Mouse (Mus musculus) gastrocnemius, postnatal 25 days (tissue): Measurements from ENCODE around the gene Tfap2a. TPM values are rescaled to one million over a fixed set of nuclear protein-coding genes. Genes with fewer than 3 reads are reported as not detected.
A peak's percentile ranks its signal among the peaks of the same experiment; 100 is the strongest.

Experiments
- DNase-seq: peaks from one replicate; pipeline ENCODE4 v3.0.0; 2022
- total RNA-seq, 2 experiments: library from RNA; stranded (reverse); gene quantifications; 1 replicate in 1 of 2; 2 replicates in 1 of 2; pipeline ENCODE4 v1.2.3; 2021

Tfap2a gene
- total RNA-seq, 2 experiments from 2014 or later, result not detected

DNA sequence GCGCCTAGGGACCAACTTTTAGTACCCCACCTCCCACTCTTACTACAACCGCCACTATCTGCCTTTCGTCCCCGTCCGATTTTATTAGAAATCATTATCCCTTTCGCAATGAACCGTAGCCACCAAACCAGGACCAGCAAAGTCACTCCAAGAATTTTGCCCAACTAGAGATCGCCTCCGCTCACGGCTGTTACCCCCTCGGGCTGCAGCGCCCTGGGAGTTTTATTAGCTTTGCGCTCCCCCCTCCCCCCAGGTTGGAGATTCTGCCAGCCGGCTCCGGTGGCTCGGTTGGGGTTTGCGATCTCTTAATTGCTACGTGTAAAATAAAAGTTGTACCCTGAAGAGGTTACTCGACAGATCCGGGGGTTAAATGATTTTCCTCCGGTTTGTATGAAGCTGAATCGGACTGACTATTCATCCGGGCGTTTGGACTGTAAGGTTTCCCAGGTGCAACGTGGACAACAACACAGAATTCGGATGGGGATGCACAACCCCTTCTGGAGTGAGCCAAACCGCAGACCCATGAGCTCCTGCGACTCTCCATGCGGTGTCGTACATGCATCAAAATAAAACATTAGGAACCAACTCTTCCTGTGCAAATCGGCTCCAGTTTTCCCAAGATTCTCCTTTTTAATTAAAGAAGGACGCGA lies 3.7 kb downstream of the Tfap2a start:
- DNase-seq, result no peak

DNA sequence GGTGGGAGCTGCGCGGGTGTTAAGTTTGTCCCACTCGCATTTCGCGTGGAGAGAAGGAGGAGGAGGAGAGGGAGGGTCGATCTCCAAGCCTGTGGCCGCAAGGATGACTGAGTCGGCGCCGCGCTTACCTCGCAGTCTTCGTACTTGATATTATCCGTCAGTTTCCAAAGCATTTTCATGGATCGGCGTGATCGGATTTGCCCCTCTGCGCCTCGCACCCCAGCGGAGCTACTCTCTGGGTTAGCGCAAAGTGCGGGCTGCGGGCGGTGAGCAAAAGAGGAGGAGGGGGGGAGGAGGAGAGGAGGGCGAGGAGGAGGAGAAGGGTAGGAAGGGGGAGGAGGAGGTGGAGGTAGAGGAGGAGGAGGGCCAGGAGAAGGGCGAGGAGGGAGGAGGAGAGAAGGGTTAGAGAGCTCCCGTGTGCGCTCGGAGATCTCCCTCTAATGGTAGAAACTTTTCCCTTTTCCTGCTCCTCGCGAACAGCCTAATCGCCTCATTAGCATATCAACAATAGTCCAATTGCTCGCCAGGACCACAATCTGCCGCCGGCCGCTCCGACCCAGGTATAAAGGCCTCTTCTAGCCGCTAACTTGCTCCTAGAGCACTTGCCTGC lies 4.5 kb downstream of the Tfap2a start:
- no peak for DNase-seq

DNA sequence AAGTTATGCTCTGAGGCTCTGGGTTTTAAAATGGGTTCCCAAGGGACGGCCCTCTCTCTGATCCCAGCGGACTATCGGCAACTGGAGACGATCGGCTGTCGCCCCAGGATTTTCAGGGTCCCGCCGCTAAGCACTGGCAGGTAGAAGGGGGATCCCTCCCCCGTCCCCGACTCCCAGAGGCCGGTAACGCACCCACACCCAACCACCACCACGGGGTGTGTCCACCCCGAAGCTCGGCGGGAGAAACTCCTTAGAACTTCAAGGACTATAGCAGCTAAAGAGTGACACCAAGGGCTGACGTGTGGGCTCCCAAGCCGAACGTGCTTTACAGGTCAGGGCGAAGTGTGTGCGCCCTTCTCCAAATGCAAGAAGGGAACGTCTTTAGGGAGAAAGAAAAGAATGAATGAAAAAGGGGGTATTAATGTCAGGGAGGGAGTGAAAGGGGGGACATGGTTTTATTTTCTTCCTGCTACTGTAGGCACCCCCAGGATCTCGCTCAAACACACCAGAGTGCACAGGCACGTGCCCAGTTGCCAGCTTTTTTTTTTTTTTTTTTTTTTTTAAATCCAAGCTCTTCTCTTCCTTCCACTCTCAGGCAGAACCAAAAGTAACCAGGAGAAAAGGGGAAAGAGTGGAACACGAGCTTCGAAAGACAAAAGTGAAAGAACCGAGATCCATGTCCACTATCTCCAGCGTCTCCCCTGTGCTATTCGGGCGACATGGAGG lies 5.2 kb downstream of the Tfap2a start:
- no peak for DNase-seq

DNA sequence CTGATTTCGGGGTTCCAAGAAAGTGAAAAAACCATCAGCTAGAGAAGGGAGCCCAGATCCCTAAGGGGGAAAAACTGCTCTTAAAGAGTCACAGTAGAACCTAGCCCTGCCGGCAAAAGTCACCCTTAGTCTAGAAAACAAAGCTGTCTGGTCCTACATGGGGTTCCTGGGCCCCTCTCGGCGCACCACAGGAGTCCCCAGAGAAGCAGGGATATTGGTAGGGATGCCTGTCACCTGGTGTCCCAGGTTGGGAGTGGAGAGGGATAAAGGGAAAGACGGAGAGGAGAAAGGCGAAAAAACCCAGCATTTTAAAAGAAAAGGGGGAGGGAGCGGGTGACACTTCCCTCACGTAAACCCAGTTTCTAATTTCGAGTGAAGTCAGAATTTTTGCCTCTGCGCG lies 6.1 kb downstream of the Tfap2a start:
- DNase-seq, result no peak

DNA sequence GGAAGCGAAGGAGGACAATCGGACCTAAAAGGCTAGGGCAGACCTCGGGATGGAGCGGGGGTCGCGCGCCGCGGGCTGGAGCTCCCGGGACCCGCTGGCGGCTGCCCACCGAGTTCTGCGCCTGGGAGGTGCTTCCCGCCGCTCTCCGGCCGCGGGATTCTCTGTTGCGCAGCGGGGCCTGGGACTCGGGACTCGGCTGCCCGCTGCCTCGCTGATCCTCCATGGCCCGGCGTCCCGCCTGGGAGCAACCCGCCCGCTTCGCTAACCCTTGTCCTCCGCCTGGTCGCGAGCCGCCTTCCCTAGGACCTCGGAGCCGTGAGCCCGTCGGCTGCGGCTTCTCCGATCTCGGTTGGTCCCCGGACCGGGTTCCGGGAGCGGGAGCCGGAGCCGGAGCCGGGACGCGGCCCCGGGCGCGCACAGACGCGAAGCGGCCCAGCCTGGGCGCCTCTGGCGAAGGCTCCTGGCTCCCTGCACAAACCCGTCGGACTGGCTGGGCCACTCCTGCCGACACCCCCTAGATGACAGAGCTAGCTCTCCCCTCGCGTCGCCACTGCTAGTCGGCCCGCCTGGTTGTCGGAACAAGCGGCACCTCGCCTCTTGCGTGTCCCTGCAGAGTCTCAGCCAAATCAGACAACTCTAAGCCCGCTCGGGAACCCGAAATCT lies 6.9 kb downstream of the Tfap2a start:
- DNase-seq, result peak; percentile 30

DNA sequence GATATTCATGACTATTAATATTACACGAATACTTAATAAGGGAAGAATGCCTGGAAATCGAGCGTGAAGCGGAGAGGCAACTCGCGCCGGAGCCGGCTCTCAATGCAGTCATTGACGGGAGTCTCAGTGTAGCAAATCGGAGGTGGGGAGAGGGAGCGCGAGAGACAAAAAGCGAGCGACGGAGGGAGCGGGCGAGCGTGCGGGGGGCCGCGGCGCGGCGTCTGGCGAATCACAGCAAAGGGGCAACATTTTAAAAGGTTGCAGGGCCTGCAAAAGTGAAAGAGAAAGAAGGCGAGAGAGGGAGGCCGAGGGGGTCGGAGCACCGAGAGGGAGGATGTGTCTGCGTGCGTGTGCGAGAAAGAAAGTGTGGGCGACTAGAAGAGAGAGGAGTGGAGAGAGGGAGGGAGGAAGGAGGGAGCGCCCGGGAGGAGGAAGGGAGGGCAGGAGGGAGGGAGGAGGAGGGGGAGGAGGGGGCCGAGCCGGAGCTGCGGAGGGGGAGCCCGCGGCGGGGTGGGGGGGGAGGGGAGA lies 7.5 kb downstream of the Tfap2a start:
- DNase-seq, result no peak

DNA sequence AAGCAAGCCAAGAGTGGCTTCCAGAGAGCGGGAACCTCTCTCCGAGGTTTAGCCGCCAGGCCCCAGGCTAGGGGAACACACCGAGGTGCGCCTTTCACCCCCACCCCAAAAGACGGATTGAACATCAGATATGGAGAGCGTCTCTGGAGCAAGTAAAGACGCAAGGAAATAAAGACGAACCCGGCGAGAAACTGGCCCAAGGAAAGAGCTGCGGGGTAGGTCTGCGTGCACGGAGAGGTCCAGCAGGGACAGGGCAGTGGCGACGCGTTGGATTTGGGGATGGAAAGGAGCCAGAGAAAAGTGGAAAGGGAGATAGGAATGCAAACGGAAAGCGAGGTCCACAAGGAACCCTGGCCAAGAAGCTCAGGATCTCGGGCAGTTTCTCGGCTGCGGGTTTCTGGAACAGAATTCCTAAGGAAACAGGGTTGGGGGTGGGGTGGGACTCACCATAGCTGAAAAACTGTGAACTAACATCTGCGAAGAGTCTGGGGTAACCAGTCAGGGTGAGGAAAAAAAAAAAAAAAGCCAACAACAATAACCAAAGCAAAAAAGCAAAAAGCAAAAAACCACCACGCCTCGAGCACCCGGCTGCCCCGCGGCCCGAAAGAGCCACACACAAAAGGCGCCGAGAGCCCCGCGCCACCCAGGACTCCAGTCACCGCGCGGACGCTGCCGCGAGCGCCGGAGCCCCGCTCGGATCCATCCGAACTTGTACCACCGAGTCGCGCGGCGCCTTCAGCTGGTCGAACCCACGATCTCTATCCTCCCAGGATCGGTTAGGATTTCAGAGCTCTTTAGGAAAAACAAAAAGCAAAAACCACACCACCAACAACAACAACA lies 8.4 kb downstream of the Tfap2a start:
- no peak for DNase-seq

DNA sequence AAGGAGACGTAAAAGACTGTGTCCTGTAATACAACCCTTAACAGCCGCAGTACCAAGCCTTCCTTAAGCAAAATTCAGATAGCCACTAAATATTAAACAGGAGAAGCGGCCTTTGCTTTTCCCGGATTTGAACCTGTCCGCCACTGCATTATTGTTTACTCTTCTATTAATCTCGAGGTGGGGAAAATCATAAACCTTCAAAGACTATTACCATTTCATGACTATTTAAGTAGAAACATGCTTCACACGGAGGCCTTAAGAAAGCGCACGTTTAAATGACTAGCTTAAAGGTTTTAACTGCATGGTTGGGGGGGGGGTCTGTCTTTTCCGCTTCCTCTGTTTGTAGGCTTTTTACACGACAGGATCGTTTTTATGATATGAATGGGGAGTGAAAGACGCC lies 9.1 kb downstream of the Tfap2a start:
- no peak for DNase-seq

DNA sequence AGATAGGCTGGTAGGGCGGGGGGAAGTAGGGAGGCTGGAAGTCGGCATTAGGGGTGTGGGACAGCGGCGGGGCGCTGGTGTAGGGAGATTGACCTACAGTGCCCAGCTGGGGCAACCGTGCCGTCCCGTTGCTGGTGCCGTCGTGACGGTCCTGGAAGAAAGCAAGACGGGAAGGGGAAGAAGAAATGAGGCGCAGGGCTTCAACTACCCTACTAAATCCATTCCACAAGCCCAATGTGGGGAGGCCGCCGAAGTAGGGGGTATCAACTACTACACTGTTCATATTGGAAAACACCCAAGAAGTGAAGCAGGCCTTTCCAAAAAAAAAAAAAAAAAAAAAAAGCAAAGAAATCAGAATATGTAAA lies 9.6 kb downstream of the Tfap2a start:
- DNase-seq, result no peak

DNA sequence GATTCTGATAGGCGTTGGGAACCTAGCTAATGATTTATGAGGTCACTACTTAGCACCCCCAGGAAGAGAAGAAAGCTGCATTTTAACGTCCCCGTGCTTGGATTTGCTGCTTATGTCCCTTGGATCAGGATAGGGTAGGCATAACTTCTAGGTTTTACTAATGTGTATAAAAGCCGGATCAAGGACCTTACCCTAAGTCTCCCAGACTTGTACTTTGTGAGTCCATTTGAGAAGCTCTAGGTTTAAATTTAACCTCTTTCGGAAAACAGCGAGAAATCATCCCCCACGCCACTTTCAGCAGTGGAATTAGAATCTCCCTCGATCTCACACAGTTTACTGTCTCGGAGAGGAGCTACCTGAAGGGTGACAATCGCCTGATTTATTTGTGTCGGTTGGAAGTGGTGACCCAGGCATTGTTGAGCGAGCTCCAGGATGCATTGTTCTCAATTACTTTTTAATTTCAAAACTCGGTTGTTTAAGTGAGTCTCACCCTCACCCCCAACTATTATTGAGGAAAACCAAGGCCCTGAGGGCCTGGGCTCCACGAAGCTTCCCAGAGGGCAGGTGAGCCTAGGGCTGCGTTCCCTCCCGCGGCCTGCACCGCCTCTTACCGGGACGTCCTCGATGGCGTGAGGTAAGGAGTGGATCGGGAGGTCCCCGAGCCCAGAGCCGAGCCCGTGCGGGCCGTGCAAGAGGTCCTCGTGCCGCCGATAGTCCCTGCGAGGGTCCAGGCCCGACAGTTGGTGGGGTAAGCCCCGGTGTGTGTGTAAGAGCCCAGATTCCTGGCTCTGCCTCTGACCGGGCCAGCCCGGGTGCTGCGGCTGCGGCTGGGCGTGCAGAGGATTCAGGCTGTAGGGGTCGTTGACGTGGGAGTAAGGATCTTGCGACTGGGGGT lies 10.2 kb downstream of the Tfap2a start:
- no peak for DNase-seq

DNA sequence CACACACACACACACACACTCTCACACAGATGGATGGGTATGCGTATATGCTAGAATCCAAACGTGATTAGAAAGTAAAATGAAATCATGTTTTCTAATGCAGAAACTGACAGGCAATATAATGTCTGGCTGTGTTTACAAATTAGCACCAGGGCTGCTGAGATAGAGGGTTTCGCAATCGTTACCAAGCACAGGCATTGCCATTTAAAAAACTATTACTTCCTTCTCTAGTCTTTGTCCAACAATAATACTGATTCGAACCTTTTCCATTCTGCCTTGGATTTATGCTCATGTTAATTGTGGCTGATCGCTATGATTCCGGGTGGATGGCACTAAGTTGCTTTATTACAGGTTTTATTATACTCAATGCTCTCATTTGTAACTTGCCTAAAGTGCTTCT lies 12.3 kb downstream of the Tfap2a start:
- DNase-seq, result no peak

DNA sequence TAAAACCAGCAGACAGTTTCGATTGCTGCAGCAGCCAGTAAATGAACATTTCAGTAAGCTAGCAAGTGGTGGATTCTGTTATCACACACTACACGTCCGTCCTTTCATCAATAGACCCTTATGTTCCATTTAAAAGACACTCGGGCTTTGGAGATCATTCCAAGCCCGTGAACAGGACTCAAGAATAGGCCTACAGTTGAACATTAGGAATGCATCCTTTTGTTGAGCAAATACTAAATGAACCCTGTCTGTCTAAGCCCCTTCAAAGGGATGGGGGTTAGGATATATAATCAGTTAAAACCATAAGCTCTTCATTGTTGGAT lies 14.6 kb downstream of the Tfap2a start:
- DNase-seq, result no peak

DNA sequence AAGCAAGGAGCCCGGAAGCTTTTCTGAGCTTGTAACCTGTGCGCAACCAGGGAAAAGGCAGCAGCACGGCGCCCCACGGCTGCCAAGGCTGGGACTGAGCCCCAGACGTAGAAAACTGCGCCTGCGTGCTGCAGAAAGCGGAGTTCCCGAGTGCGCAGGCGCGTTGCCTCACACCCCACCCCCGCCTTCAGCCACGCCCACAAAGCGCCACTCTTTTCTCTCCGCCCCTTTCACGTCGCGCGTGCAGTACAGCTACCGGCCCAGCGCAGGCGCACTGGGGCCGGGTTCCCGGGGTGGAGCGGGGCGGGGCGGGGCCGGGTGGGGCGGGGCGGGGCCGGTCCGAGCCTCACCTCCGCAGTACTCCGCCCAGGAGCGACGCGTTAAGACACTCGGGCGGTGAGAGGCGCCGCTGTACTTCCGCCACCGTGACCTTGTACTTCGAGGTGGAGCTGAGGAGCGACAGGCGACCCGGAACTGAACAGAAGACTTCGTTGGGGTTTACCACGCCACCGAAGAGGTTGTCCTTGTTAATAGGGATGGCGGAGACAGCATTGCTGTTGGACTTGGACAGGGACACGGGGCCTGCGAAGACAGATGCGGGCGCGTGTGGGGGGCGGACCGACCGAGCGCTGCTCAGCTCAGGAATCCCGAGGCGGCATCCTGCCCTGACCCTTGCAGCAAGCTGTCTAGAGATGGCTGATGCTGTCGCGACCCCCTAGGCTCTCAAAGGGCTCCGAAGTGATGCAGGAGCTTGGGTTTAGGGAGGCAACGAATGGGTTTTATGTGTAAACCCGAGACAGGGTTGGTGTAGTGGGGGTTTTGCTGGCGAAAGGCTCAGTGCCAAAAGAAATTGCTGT lies 15.2 kb downstream of the Tfap2a start:
- peak; percentile 90 for DNase-seq

DNA sequence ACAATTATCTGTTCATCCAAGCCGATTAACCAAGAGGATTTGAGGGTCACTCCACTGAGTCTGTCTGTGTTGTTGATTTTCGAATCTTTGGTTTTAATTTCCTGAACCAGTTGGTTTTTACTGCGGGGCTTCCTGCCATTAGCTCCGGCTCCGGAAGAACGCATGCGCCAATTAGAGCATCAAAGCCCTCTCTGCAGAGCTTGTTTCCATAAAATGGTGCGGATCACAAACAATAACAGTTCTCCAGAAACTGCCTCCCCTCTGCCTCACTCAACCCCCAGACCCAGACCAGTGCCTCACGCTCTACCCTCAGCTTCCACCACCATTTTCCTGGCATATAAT lies 18.5 kb downstream of the Tfap2a start:
- no peak for DNase-seq

DNA sequence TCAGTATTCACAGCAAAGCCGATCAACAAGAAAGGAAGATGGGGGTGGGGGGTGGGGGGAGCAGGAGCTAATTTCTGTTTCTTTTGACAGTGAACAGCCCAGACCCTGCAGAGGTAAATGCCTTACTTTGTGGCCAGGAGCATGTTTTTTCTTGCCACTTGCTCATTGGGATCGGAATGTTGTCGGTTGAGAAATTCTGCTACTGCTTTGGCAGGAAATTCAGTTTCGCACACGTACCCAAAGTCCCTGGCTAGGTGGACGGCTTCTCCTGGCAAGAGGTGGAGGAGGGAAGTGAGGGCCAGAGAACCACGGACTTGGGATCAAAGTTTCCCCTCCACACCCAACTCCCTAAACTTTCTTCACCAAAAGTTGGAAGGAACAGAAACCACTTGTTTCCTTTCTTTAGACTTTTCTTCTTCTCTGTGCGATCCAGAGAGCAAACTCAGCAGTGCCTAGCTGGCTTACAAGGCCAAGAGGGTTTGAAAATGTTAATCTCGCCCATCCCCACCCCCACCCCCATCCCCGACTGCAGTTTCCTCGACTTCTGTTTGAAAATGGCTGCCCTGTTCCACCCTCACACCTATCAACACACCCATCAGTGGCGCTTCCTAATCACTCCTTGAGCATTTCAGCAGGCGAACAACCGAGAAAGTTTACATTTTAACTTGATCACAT lies 19.0 kb downstream of the Tfap2a start:
- DNase-seq, result no peak

DNA sequence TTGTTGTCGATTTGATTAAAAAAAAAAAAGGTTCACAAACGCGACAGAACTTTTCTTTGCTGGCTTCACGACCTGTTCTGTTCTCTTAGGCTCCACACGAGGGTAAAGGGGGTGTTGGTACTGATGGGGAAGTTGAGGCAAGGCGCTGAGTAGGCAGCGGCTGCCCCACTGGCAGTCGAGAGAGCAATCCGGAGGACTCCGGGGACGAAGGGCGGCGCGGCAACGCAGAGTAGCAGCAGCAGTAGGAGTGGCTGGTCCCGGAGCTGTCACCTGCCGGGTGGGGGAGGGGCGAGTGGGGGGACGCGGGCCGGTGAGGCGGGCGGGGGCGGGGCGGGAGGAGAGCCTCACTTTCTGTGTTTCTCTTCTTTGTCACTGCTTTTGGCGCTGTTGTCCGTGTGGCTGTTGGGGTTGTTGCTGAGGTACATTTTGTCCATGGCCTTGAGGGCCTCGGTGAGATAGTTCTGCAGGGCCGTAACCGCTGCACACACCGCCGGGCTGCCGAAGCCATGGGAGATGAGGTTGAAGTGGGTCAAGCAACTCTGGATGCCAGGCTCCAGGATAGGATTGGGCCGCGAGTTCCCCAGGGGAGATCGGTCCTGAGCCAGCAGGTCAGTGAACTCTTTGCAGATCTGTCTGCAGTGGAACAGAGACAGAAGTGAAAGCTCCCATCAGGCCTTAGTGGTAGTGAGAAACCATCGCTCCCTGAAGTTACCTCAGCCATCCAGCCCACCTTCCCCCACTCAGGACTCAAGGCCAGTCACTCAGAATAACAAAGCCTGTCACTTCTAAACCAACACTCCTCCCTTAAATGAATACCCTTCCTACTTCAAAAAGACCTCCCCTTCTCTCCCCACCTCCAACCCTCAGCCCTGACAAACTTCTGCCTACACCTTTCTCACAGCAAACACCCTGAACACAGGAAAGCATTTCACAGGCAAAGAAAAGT lies 21.1 kb downstream of the Tfap2a start:
- no peak for DNase-seq

DNA sequence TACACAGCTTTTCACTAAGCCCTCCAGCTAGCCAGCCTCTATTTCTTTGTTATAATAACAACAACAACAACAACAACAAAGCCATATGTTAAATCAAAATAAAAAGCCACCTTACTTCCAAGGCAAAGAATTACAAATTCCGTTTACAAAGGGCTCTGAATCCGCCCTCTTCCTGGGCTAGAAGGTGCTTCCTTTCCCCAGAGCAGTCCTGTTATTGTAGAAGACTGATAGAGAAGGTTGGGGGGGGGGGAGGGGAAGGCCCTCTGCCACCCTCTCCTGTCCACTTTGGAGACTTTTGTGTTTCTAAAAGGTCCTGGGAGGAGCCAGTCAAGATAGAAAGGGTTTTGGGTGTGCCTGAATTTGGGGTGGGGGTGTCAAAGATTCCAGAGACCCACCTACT lies 23.6 kb downstream of the Tfap2a start:
- no peak for DNase-seq

DNA sequence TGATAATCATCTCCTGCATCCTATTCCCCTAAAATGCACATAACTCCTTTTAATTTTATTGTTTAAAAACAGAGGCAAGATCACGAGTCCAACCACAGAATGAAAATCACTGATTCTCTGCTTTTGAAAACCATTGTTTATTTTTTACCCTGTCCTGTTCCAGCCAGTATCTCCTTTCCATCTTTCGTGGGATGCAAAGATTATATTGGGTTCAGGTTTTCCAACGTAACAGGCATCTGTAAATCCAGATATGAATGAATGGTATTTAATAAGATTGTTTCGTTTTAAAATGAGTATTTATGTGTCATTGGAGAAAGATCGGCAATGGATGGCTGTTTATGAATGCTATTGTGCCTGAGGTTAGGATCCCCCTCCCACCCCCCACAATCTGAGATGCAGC lies 24.5 kb downstream of the Tfap2a start:
- no peak for DNase-seq

DNA sequence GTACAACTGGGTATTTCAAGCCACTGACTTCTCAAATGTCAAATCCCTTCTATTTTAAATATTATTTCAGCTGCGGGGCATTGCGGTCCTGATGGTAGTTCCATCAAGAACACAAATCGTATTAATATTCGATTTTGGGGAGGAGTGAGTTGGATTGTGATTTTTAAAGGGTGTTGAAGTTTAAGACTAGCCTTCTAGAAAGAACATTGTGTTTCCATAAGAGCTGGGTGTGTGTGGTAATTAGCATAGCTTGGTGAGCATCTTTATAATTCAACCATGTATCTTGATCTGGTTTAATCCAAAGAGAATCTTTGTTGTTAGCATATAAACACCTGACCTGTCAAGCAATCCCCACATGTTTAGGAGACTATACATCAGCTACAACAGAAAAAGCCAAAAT lies 24.9 kb downstream of the Tfap2a start:
- DNase-seq, result no peak
